Mouse (Mus musculus) heart, adult 2 months (tissue): ENCODE measurements at regions not wholly inside any gene's neighbourhood (a gene's known extent, or its start where the extent isn't known, plus 50 kb on each side); places are given as distances from the start of the nearest gene placed in this dataset.

Experiments
- DNase-seq, 2 experiments: peaks; one replicate each; pipeline ENCODE4 v3.0.0; 2021
- H3K27ac ChIP-seq: fragments of 200-600 bp; 2 replicates; pipeline ENCODE4 v1.8.1; 2022
- H3K27me3 ChIP-seq: fragments of 200-500 bp; 2 replicates; pipeline ENCODE4 v1.6.1; 2012; ENCODE audit warnings: mild to moderate bottlenecking, low read length, inconsistent platforms, mixed read lengths; ENCODE audit not compliant: control insufficient read depth, insufficient read depth
- H3K36me3 ChIP-seq: fragments of 200-500 bp; 2 replicates; pipeline ENCODE4 v1.6.1; 2012; ENCODE audit warnings: low read length, inconsistent platforms; ENCODE audit not compliant: control insufficient read depth, insufficient read depth
- H3K4me1 ChIP-seq: fragments of 200-500 bp; 2 replicates; pipeline ENCODE4 v1.6.1; 2011; ENCODE audit warnings: low read length; ENCODE audit not compliant: control insufficient read depth, insufficient read depth
- H3K4me3 ChIP-seq: fragments of 200-600 bp; 2 replicates; pipeline ENCODE4 v1.8.1; 2022
- H3K79me2 ChIP-seq: fragments of 200-500 bp; replicated peaks from 2 replicates; pipeline ENCODE4 v1.6.1; 2012; ENCODE audit warnings: mild to moderate bottlenecking, inconsistent platforms, low read length, moderate library complexity, mixed read lengths; ENCODE audit not compliant: control insufficient read depth, insufficient read depth
- H3K9ac ChIP-seq: fragments of 200-500 bp; 2 replicates; pipeline ENCODE4 v1.6.1; 2012; ENCODE audit warnings: low read depth, mild to moderate bottlenecking, control low read depth, inconsistent platforms, low read length, mixed read lengths
- CTCF ChIP-seq: fragments of 200-600 bp; IDR thresholded peaks from 2 replicates; pipeline ENCODE4 v1.8.1; 2022; ENCODE audit warnings: antibody characterized with exemption, mild to moderate bottlenecking, moderate library complexity
- EP300 ChIP-seq: fragments of 200-500 bp; IDR thresholded peaks from 2 replicates; pipeline ENCODE4 v1.6.1; 2011; ENCODE audit warnings: low read depth, low read length, control low read depth; ENCODE audit not compliant: insufficient read depth
- POLR2A ChIP-seq: fragments of 200-500 bp; IDR thresholded peaks from 2 replicates; pipeline ENCODE4 v1.6.1; 2011; ENCODE audit warnings: mild to moderate bottlenecking, low read depth, low read length, control low read depth; ENCODE audit not compliant: insufficient read depth
- WGBS: fragments of 180-500 bp; shearing (Covaris S2); methylation state at CpG from one replicate; pipeline ENCODE4 v1.1.7; 2018; 5-methylcytosine and 5-hydroxymethylcytosine counted together
- intact Hi-C: fragments of 180-260 bp; cut with DNase I; formaldehyde crosslinking; loops from one replicate; pipeline ENCODE4 v1.15.1; 2025

GRCm38 (mm10) chr12:112291748-112292561 is 145.9 kb downstream of the Kif26a start:
- no peak overlapping the region for H3K27ac ChIP-seq
- intact Hi-C loops, result no loop called here
- no peak overlapping the region for H3K4me3 ChIP-seq
- DNase-seq, result no peak
- H3K36me3 ChIP-seq, result no peaks in the 10 kb centered on the region
- H3K79me2 ChIP-seq, result no peaks in the 10 kb centered on the region
- H3K27me3 ChIP-seq, result no peaks in the 10 kb centered on the region
- 44% methylated on average over 16 of the region's 16 CpGs for WGBS
- TF ChIP-seq POLR2A (no peak), CTCF (no peak), EP300 (no peak)
- no peak overlapping the region for H3K9ac ChIP-seq
- no peaks in the 10 kb centered on the region for H3K4me1 ChIP-seq

- Histone ChIP-seq H3K4me3 (no peak overlapping the region), H3K27me3 (no peaks in the 10 kb centered on the region), H3K27ac (no peak overlapping the region), H3K9ac (no peak overlapping the region), H3K79me2 (no peaks in the 10 kb centered on the region), H3K4me1 (no peaks in the 10 kb centered on the region), H3K36me3 (no peaks in the 10 kb centered on the region)
- WGBS, result 82% methylated on average over 13 of the region's 13 CpGs
- TF ChIP-seq EP300, result no peak
- no peak for DNase-seq
- intact Hi-C loops, result no loop called here
Observed at GRCm38 (mm10) chr12:112293105-112293504, 147.1 kb downstream of the Kif26a start.

GRCm38 (mm10) chr12:112295337-112295941 is 149.4 kb downstream of the Kif26a start:
- no peaks in the 10 kb centered on the region for H3K27me3 ChIP-seq
- H3K36me3 ChIP-seq, result no peaks in the 10 kb centered on the region
- no peak for DNase-seq
- 68% methylated on average over 6 of the region's 6 CpGs for WGBS
- no peak for TF ChIP-seq EP300
- TF ChIP-seq CTCF, result no peak
- TF ChIP-seq POLR2A, result no peak
- no peak overlapping the region for H3K4me3 ChIP-seq
- H3K4me1 ChIP-seq, result no peaks in the 10 kb centered on the region
- intact Hi-C loops, result no loop called here
- no peak overlapping the region for H3K9ac ChIP-seq
- H3K27ac ChIP-seq, result no peak overlapping the region
- H3K79me2 ChIP-seq, result no peaks in the 10 kb centered on the region

GRCm38 (mm10) chr12:112298521-112298920 is 152.5 kb downstream of the Kif26a start:
- intact Hi-C loops, result no loop called here
- no peak for TF ChIP-seq EP300
- no peak for TF ChIP-seq CTCF
- no peak for TF ChIP-seq POLR2A
- H3K79me2 ChIP-seq, result no peaks in the 10 kb centered on the region
- H3K4me3 ChIP-seq, result no peak overlapping the region
- H3K36me3 ChIP-seq, result no peaks in the 10 kb centered on the region
- no peaks in the 10 kb centered on the region for H3K27me3 ChIP-seq
- 89% methylated on average over 8 of the region's 8 CpGs for WGBS
- H3K27ac ChIP-seq, result no peak overlapping the region
- no peaks in the 10 kb centered on the region for H3K4me1 ChIP-seq
- DNase-seq, result no peak
- H3K9ac ChIP-seq, result no peak overlapping the region

- WGBS, result 85% methylated on average over 5 of the region's 5 CpGs
- Histone ChIP-seq H3K9ac (no peak overlapping the region), H3K4me3 (no peak overlapping the region), H3K79me2 (no peaks in the 10 kb centered on the region), H3K27ac (no peak overlapping the region), H3K4me1 (no peaks in the 10 kb centered on the region), H3K27me3 (no peaks in the 10 kb centered on the region), H3K36me3 (no peaks in the 10 kb centered on the region)
- no peak for DNase-seq
- TF ChIP-seq CTCF (no peak), EP300 (no peak), POLR2A (no peak)
- intact Hi-C loops, result no loop called here
Observed at GRCm38 (mm10) chr12:112299089-112299488, 153.1 kb downstream of the Kif26a start.

DNA sequence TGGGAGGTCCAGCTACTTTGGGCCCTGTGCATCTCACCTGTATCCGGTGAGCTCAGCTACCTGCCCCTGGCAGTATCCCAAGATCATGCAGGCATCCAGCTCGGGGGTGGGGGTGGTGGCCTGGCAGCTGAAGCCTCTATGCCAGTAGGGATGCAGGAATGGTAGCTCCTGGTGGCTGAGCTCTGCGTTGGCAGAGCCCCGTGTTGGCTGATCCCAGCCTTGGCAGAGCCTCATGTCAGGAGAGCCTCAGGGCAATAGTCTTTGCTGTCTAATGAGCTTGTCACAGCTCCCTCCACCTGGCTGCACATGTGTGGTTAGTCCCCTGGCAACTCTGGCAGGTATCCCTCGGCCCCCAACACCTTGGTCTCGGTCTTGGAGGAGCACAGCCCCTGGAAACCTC is 153.6 kb downstream of the Kif26a start:
- TF ChIP-seq CTCF, result no peak
- no peak for TF ChIP-seq POLR2A
- no peak for TF ChIP-seq EP300
- intact Hi-C loops, result no loop called here
- no peaks in the 10 kb centered on the region for H3K4me1 ChIP-seq
- H3K36me3 ChIP-seq, result no peaks in the 10 kb centered on the region
- 74% methylated on average over 6 of the region's 6 CpGs for WGBS
- H3K9ac ChIP-seq, result no peak overlapping the region
- H3K27ac ChIP-seq, result no peak overlapping the region
- no peak overlapping the region for H3K4me3 ChIP-seq
- H3K27me3 ChIP-seq, result no peaks in the 10 kb centered on the region
- DNase-seq, result no peak
- H3K79me2 ChIP-seq, result no peaks in the 10 kb centered on the region
